Mouse (Mus musculus) liver, adult 2 months (tissue): Measurements from ENCODE around the gene Tmem117.

ENCODE experiments used
- CTCF ChIP-seq: fragments of 200-500 bp; IDR thresholded peaks from 2 replicates; pipeline ENCODE4 v1.5.1; 2011; ENCODE audit warnings: low read depth, low read length, control low read depth
- POLR2A ChIP-seq: fragments of 200-500 bp; IDR thresholded peaks from 2 replicates; pipeline ENCODE4 v1.6.1; 2011; ENCODE audit warnings: low read length, control low read depth; ENCODE audit not compliant: insufficient read depth; ENCODE audit errors: extremely low read depth

- no peak for TF ChIP-seq CTCF
- no peak for TF ChIP-seq POLR2A
These were observed 264.2 kb downstream of the Tmem117 start for GRCm38 (mm10) chr15:94893201-94893600.
